ENCODE assay signal across 7 mouse cellular contexts in the genomic region with DNA sequence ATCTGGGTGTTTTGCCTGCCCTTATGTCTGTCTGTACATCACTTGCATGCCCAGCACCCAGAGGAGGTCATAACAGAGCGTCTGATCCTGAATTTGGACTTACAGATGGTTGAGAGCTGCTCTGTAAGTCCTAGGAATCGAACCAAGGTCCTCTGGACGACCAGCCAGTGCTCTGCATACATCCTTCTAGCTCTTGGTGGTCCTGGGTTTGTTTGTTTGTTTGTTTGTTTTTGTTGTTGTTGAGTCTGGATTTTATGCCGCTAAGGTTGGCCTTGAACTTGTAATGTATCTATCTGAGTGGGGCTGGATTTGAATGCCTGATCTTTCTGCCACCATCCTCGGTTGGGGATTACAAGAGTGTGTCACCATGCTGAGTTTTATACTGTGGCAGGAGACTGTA. TPM values are rescaled to one million over a fixed set of nuclear protein-coding genes. Genes with fewer than 3 reads are reported as not detected.
DNase-seq lines count a peak whose midpoint lies in the region; ATAC-seq and TF ChIP-seq lines count a peak whose summit lies in the region.

No protein-coding gene starts in this region.

- H3K79me2 ChIP-seq in MEL (ENCODE audit: control insufficient read depth, insufficient read depth, low read length, poor library complexity), result peaks cover 17% of the 10 kb centered on the region

- no peak overlapping the region; the same call in 1 of the 2 replicates for H3K9ac ChIP-seq in kidney, embryonic 15.5 days
- peak overlapping the region; percentile 81 for H3K9ac ChIP-seq in MEL (ENCODE audit: control insufficient read depth, low read depth, low read length, poor library complexity, severe bottlenecking)
- H3K9ac ChIP-seq in embryonic facial prominence, embryonic 14.5 days (ENCODE audit: low read depth, low read length), result no peak overlapping the region; the same call in 1 of the 2 replicates

- no peak overlapping the region for H3K4me2 ChIP-seq in kidney, embryonic 15.5 days
- peak overlapping the region; percentile 62; the same call in 1 of the 2 replicates for H3K4me2 ChIP-seq in embryonic facial prominence, embryonic 14.5 days (ENCODE audit: low read depth, low read length)

- H3K27ac ChIP-seq in kidney, embryonic 15.5 days, result peak overlapping the region; percentile 96
- peak overlapping the region; percentile 94 for H3K27ac ChIP-seq in MEL (ENCODE audit: control insufficient read depth, low read depth, low read length)
- peak overlapping the region; percentile 99 for H3K27ac ChIP-seq in embryonic facial prominence, embryonic 14.5 days (replicated peaks; ENCODE audit: low read depth, low read length)
- H3K27ac ChIP-seq in midbrain, embryonic 10.5 days (replicated peaks), result peak overlapping the region; percentile 98

- H3K36me3 ChIP-seq in kidney, embryonic 15.5 days, result peaks cover 4% of the 10 kb centered on the region; the same call in 1 of the 2 replicates
- H3K36me3 ChIP-seq in MEL (ENCODE audit: control insufficient read depth in 1 of 2, insufficient read depth in 2 of 2, low read length in 2 of 2), result peaks cover 0 to 17% of the 10 kb centered on the region in 2 experiments; a peak in 2 of 4 replicates
- no peaks in the 10 kb centered on the region for H3K36me3 ChIP-seq in embryonic facial prominence, embryonic 14.5 days (ENCODE audit: control insufficient read depth, insufficient read depth, low read length)
- H3K36me3 ChIP-seq in midbrain, embryonic 10.5 days, result no peaks in the 10 kb centered on the region

- peak overlapping the region; percentile 83; the same call in 1 of the 2 replicates for H3K4me3 ChIP-seq in kidney, embryonic 15.5 days (replicated peaks)
- H3K4me3 ChIP-seq in MEL (ENCODE audit: control insufficient read depth in 1 of 2, insufficient read depth in 1 of 2, low read depth in 2 of 2, low read length in 2 of 2), result peak overlapping the region in 1 of 2 experiments; percentile 70; a peak in 1 of 4 replicates
- no peak overlapping the region for H3K4me3 ChIP-seq in embryonic facial prominence, embryonic 14.5 days (ENCODE audit: low read depth, low read length)
- H3K4me3 ChIP-seq in midbrain, embryonic 10.5 days, result peak overlapping the region; percentile 99; the same call in 1 of the 2 replicates

- no peaks in the 10 kb centered on the region for H3K9me3 ChIP-seq in kidney, embryonic 15.5 days (replicated peaks)
- no peaks in the 10 kb centered on the region for H3K9me3 ChIP-seq in MEL (replicated peaks; ENCODE audit: insufficient read depth, low read length)
- no peaks in the 10 kb centered on the region for H3K9me3 ChIP-seq in embryonic facial prominence, embryonic 14.5 days (ENCODE audit: control insufficient read depth, low read length)
- H3K9me3 ChIP-seq in midbrain, embryonic 10.5 days (replicated peaks), result no peaks in the 10 kb centered on the region

- H3K27me3 ChIP-seq in kidney, embryonic 15.5 days, result no peaks in the 10 kb centered on the region
- no peaks in the 10 kb centered on the region; a peak in 1 of 4 replicates for H3K27me3 ChIP-seq in MEL (ENCODE audit: control insufficient read depth in 1 of 2, insufficient read depth in 2 of 2, low read length in 2 of 2)
- no peaks in the 10 kb centered on the region for H3K27me3 ChIP-seq in embryonic facial prominence, embryonic 14.5 days (replicated peaks; ENCODE audit: control insufficient read depth, insufficient read depth, low read length)
- no peaks in the 10 kb centered on the region for H3K27me3 ChIP-seq in midbrain, embryonic 10.5 days (ENCODE audit: low read depth, poor library complexity, severe bottlenecking)

- H3K4me1 ChIP-seq in kidney, embryonic 15.5 days, result peaks cover 25% of the 10 kb centered on the region
- H3K4me1 ChIP-seq in MEL (ENCODE audit: control insufficient read depth in 1 of 2, insufficient read depth in 2 of 2, low read length in 2 of 2), result peaks cover 0 to 10% of the 10 kb centered on the region in 2 experiments; a peak in 2 of 4 replicates
- H3K4me1 ChIP-seq in embryonic facial prominence, embryonic 14.5 days (ENCODE audit: control insufficient read depth, insufficient read depth, low read length), result peaks cover 5% of the 10 kb centered on the region; the same call in 1 of the 2 replicates
- peaks cover 32% of the 10 kb centered on the region for H3K4me1 ChIP-seq in midbrain, embryonic 10.5 days

- TF ChIP-seq EP300 in MEL (IDR thresholded peaks at IDR 0.05; ENCODE audit: low read depth in 1 of 2, low read length in 2 of 2), result no peak

- no peak for TF ChIP-seq POLR2A in MEL (IDR thresholded peaks at IDR 0.05; ENCODE audit: control insufficient read depth in 1 of 2, insufficient read depth in 1 of 2, low read depth in 1 of 2, low read length in 2 of 2, poor library complexity in 1 of 2)

- no peak for TF ChIP-seq RAD21 in MEL (IDR thresholded peaks at IDR 0.05; ENCODE audit: low read depth, low read length)

- no peak for TF ChIP-seq CTCF in MEL (IDR thresholded peaks at IDR 0.05 in 2 of 3, conservative IDR thresholded peaks at IDR 0.05 in 1 of 3; ENCODE audit: control insufficient read depth in 1 of 3, insufficient read depth in 1 of 3, low read depth in 2 of 3, low read length in 3 of 3, poor library complexity in 1 of 3, severe bottlenecking in 1 of 3)

- WGBS in kidney, embryonic 15.5 days, result 76% methylated on average over 5 of the region's 5 CpGs
- WGBS in embryonic facial prominence, embryonic 14.5 days, result 74% methylated on average over 5 of the region's 5 CpGs
- 80% methylated on average over 5 of the region's 5 CpGs for WGBS in midbrain, embryonic 10.5 days

- DNase-seq in kidney, adult 11 months, result no peak
- no peak for DNase-seq in MEL (ENCODE audit: low read depth, low spot score)
- no peak for DNase-seq in embryonic facial prominence, embryonic 14.5 days (ENCODE audit: low spot score)
- no peak for DNase-seq in midbrain, embryonic 10.5 days (ENCODE audit: low spot score)
- DNase-seq in spleen, adult 12 weeks (ENCODE audit: low spot score), result no peak
- no peak for DNase-seq in spleen, adult 18-20 months

- no peak for ATAC-seq in kidney, embryonic 15.5 days (replicated peaks; ENCODE audit: low FRiP score)
- ATAC-seq in embryonic facial prominence, embryonic 14.5 days (ENCODE audit: low read depth), result no peak

TF ChIP-seq in MEL, 35 proteins besides CTCF, POLR2A, EP300 and RAD21:
- TF ChIP-seq BHLHE40 (IDR thresholded peaks at IDR 0.05; ENCODE audit: borderline replicate concordance, low read depth, low read length) (no peak), SIN3A (IDR thresholded peaks at IDR 0.05; ENCODE audit: low read length) (no peak), HCFC1 (IDR thresholded peaks at IDR 0.05; ENCODE audit: low read depth, low read length) (no peak), MYC (IDR thresholded peaks at IDR 0.05; ENCODE audit: low read depth, low read length) (no peak), UBTF (IDR thresholded peaks at IDR 0.05; ENCODE audit: borderline replicate concordance, insufficient read depth, low read depth, low read length) (no peak), CHD2 (IDR thresholded peaks at IDR 0.05; ENCODE audit: low read length) (no peak), USF1 (IDR thresholded peaks at IDR 0.05; ENCODE audit: low read depth, low read length) (no peak), KAT2A (conservative IDR thresholded peaks at IDR 0.05; ENCODE audit: low read depth, low read length) (no peak), TBP (IDR thresholded peaks at IDR 0.05; ENCODE audit: low read depth, low read length) (no peak), MEF2A (IDR thresholded peaks at IDR 0.05; ENCODE audit: extremely low read depth, insufficient replicate concordance, low read depth, low read length, poor library complexity, severe bottlenecking) (no peak), ELF1 (IDR thresholded peaks at IDR 0.05; ENCODE audit: low read depth, low read length) (no peak), TCF12 (IDR thresholded peaks at IDR 0.05; ENCODE audit: low read depth, low read length) (no peak), NELFE (IDR thresholded peaks at IDR 0.05; ENCODE audit: low read depth, low read length) (no peak), MAFK (IDR thresholded peaks at IDR 0.05; ENCODE audit: borderline replicate concordance, low read depth, low read length) (no peak), RCOR1 (IDR thresholded peaks at IDR 0.05; ENCODE audit: low read depth, low read length) (no peak), CHD1 (IDR thresholded peaks at IDR 0.05; ENCODE audit: low read depth, low read length) (no peak), SMC3 (IDR thresholded peaks at IDR 0.05; ENCODE audit: low read depth, low read length) (no peak), USF2 (IDR thresholded peaks at IDR 0.05; ENCODE audit: borderline replicate concordance in 1 of 2, insufficient read depth in 1 of 2, low read depth in 1 of 2, low read length in 2 of 2) (no peak), ETS1 (IDR thresholded peaks at IDR 0.05; ENCODE audit: low read depth, low read length) (no peak)

RNA-seq across cellular contexts. Expression of gene Klhdc10, which starts 1.5 kb away (rescaled TPM):
- polyA plus RNA-seq in kidney, embryonic 15.5 days (2015; fragmentation: Nextera tagmentation; extraction: Ambion mirVana), result 28.6 and 33.2 TPM in 2 replicates
- total RNA-seq in MEL (2012; rRNA removed), result 35.0 and 37.3 TPM in 2 replicates
- polyA plus RNA-seq in MEL (2012; ENCODE audit: insufficient read depth in 1 of 2, insufficient read length in 2 of 2, low read depth in 1 of 2, low replicate concordance in 2 of 2, missing spikeins in 1 of 2), result 10 to 100 TPM in 1 of 2 experiments, not detected in 1; 40.8 TPM
- polyA plus RNA-seq in embryonic facial prominence, embryonic 14.5 days (2014; fragmentation: Nextera tagmentation; extraction: Ambion mirVana), result 43.7 and 44.7 TPM in 2 replicates
- 27.7 and 28.0 TPM in 2 replicates for polyA plus RNA-seq in midbrain, embryonic 10.5 days (2016; fragmentation: Nextera tagmentation; extraction: Ambion mirVana)

RNA-seq across cellular contexts. Expression of gene Zc3hc1, which starts 9.3 kb away (rescaled TPM):
- polyA plus RNA-seq in kidney, embryonic 15.5 days (2015; fragmentation: Nextera tagmentation; extraction: Ambion mirVana), result 63.6 and 69.4 TPM in 2 replicates
- total RNA-seq in MEL (2012; rRNA removed), result 54.7 and 59.8 TPM in 2 replicates
- polyA plus RNA-seq in MEL (2012; ENCODE audit: insufficient read depth in 1 of 2, insufficient read length in 2 of 2, low read depth in 1 of 2, low replicate concordance in 2 of 2, missing spikeins in 1 of 2), result 10 to 100 TPM in 1 of 2 experiments, not detected in 1; 87.7 TPM
- polyA plus RNA-seq in embryonic facial prominence, embryonic 14.5 days (2014; fragmentation: Nextera tagmentation; extraction: Ambion mirVana), result 52.8 and 60.5 TPM in 2 replicates
- 76.3 and 83.7 TPM in 2 replicates for polyA plus RNA-seq in midbrain, embryonic 10.5 days (2016; fragmentation: Nextera tagmentation; extraction: Ambion mirVana)
